Mouse (Mus musculus): Measurements from ENCODE around the gene Diablo. TPM values are rescaled to one million over a fixed set of nuclear protein-coding genes. Genes with fewer than 3 reads are reported as not detected.

Diablo gene
- 120 and 122 TPM in 2 replicates for polyA plus RNA-seq (2016; fragmentation: Nextera tagmentation; extraction: Ambion mirVana)

DNA sequence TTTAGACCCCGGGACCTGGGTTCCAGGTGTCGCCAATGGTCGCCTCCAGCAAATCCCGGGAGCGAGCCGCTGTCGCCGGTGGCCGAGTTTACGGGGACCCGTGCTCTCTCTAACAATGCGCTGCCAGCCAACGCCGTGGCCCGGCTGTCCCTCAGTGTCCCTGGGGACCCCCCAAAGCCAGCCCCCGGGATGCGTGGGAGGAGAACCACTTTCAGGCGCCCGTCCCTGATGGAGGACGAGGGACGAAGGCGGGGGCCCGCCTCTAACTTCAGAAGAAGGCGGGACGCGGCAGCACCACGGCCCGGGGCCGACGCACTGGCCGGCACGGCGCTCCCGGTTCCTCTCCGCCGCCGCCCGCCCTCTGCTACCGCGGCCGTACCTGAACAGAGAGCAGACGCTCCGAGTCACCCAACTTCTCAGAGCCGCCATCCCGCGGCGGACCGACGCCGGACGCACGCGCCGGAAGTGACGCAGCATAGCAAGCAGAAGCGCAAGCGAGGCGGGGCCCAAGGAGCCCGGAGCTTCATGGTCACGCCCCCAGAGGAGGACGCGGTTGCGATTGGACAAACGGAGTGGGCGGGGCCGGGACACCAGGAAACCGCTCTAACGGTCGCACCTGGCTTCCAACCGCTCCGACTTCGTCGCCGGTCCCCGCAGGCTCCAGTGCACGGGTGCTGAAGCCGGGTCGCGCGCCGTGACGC, at the start of gene Diablo:
Diablo (minus strand) TSS at position 485 of the 701 bp plus-strand sequence.
- Histone ChIP-seq H3K36me3 (peaks cover 14% of the 10 kb centered on the region), H3K4me1 (peaks cover 36% of the 10 kb centered on the region), H3K4me3 (peak within 1 kb of the TSS; percentile 98), H3K27ac (peak within 1 kb of the TSS; percentile 89), H3K27me3 (ENCODE audit: low read depth, poor library complexity, severe bottlenecking) (no peaks in the 10 kb centered on the region), H3K9me3 (replicated peaks) (no peaks in the 10 kb centered on the region)
- peak; percentile 99 for DNase-seq (ENCODE audit: low spot score)
- under 1% methylated on average over 82 of the region's 82 CpGs for WGBS

DNA sequence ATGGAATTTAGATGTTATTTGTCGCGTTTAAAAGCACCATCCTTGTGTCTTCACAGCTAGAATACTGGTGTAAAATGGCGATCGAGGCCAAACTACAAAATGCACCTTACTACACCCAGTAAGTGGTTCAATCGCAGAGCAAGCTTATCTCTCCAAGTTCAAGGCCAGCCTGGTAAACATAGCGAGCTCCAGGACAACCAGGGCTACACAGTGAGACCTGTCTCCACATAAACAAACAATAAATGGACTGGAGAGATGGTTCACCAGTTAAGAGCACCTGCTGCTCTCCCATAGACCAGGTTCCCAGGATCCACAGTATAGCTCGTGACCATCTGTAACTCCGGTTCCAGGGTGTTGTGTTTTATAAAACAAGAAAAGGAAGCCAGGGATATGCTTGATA, 49.4 kb upstream of the Diablo start:
- Histone ChIP-seq H3K36me3 (peaks cover 31% of the 10 kb centered on the region), H3K9me3 (replicated peaks) (no peaks in the 10 kb centered on the region), H3K27ac (peak overlapping the region; percentile 87; the same call in 1 of the 2 replicates), H3K27me3 (ENCODE audit: low read depth, poor library complexity, severe bottlenecking) (no peaks in the 10 kb centered on the region), H3K4me3 (peak overlapping the region; percentile 98), H3K4me1 (peaks cover 10% of the 10 kb centered on the region)
- 61% methylated on average over 8 of the region's 8 CpGs for WGBS
- DNase-seq (ENCODE audit: low spot score) = no peak

DNA sequence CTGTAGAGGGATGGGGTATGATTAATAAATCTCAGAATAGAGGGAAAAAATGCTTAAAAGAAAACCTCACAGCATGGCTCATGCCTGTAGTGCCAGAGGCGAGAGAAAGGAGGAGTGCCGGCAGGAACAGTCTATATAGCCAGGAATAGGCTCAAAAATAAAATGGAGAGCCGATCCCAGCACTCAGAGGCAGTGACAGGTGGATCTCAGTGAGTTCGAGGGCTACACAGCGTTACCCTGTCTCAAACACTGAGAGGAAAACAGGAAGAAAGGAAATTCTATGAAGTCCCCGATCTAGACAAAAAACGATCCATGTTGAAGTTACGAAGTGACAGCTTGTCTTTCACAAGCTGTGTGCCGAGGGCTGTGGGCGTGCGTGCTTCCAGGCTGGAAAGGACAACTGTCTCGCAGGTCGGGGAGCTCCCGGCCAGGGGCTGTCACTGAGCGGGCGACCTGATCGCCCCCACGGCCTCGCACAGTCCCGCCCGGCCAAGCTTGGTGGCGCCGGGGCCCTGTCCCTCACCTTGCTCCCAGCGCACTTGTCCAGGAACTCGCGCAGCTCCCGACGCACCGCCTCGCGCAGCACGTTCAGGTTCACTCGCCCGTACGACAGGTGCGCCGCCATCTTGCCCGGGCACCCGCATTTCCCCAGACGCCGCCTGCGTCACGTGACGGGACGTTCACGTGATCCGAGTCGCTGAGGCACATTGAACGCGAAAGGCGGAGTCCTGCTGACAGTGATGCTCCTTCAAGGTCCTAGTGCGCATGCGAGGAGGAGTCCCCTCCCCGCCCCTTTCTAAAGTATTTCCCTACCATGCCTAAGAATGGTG, 48.6 kb upstream of the Diablo start, which contains the start of gene Vps33a:
Vps33a (minus strand) TSS at position 682 of the 830 bp plus-strand sequence.
- Histone ChIP-seq H3K9me3 (replicated peaks) (no peaks in the 10 kb centered on the region), H3K4me1 (peaks cover 10% of the 10 kb centered on the region), H3K27me3 (ENCODE audit: low read depth, poor library complexity, severe bottlenecking) (no peaks in the 10 kb centered on the region), H3K36me3 (peaks cover 33% of the 10 kb centered on the region), H3K27ac (peak within 1 kb of the TSS; percentile 87), H3K4me3 (peak within 1 kb of the TSS; percentile 98)
- peak; percentile 100 for DNase-seq (ENCODE audit: low spot score)
- WGBS = under 1% methylated on average over 54 of the region's 54 CpGs

DNA sequence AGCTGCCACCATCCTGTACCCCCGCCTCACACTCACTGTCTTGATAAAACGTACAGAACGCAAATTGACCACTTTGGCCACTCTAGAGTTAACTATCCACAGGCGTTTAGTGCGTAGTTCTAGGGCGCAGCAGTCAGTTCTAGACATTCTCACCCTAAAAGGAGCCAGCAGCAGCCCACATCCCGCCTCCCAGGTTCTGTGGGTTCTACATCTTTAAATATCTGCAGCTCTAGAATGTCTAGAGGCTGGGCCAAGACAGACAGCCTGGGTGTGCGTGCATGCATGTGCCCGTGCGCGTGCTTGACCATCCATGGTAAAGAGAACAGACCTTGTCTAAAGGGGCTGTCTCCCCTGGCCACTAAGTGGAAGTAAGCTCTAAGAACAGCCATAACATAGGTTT, 37.2 kb upstream of the Diablo start:
- peaks cover 94% of the 10 kb centered on the region for H3K36me3 ChIP-seq
- 95% methylated on average over 11 of the region's 11 CpGs for WGBS

DNA sequence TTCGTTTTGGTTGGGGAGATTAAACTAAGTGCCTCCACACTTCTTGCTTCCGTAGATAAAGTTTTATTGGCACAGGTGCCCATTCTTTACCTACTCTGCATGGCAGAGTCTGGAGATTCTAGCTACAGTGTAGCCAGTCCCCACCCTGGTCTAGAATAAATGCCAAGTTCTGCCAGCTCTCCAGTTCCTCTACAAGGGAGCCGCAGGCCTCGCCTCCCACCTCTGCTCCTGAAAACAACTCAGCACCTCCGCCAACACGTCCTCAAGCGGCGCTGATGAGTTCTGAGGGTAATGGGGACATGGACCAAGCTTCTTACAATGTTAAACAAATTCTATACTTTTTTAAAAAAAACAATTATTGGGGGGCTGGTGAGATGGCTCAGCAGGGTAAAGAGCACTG, 35.6 kb upstream of the Diablo start:
- Histone ChIP-seq H3K4me3 (no peak overlapping the region), H3K36me3 (peaks cover 91% of the 10 kb centered on the region), H3K27me3 (ENCODE audit: low read depth, poor library complexity, severe bottlenecking) (no peaks in the 10 kb centered on the region), H3K9me3 (replicated peaks) (no peaks in the 10 kb centered on the region), H3K4me1 (no peaks in the 10 kb centered on the region), H3K27ac (no peak overlapping the region)
- WGBS = 92% methylated on average over 8 of the region's 8 CpGs
- DNase-seq (ENCODE audit: low spot score) = no peak

More for the DNA sequence above, 37.2 kb upstream of the Diablo start:
- Histone ChIP-seq H3K4me3 (no peak overlapping the region), H3K4me1 (no peaks in the 10 kb centered on the region), H3K27ac (no peak overlapping the region), H3K9me3 (replicated peaks) (no peaks in the 10 kb centered on the region), H3K27me3 (ENCODE audit: low read depth, poor library complexity, severe bottlenecking) (no peaks in the 10 kb centered on the region)
- no peak for DNase-seq (ENCODE audit: low spot score)

DNA sequence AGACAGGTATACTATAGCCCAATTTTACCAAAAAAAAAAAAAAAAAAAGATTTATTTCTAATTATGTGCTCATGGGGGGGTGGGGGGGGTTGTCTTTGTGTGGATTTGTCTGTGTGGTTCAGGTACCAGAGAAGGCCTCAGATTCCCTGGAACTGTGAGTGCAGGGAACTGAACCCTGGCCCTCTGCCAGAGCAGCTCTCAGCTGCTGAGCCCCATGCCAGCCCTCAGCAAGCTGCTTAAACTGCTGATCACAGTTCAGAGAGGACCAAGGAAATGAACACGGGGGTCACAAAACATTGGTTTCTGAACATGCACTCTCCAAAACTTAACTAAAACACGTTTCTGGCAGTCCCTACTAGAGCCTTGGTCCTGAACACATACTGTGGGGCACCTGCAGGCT, 32.5 kb upstream of the Diablo start:
- no peaks in the 10 kb centered on the region for H3K27me3 ChIP-seq (ENCODE audit: low read depth, poor library complexity, severe bottlenecking)
- no peaks in the 10 kb centered on the region for H3K9me3 ChIP-seq (replicated peaks)
- no peaks in the 10 kb centered on the region for H3K4me1 ChIP-seq
- no peak for DNase-seq (ENCODE audit: low spot score)
- H3K4me3 ChIP-seq = no peak overlapping the region
- H3K27ac ChIP-seq = no peak overlapping the region
- 82% methylated on average over 2 of the region's 2 CpGs for WGBS
- H3K36me3 ChIP-seq = peaks cover 64% of the 10 kb centered on the region

DNA sequence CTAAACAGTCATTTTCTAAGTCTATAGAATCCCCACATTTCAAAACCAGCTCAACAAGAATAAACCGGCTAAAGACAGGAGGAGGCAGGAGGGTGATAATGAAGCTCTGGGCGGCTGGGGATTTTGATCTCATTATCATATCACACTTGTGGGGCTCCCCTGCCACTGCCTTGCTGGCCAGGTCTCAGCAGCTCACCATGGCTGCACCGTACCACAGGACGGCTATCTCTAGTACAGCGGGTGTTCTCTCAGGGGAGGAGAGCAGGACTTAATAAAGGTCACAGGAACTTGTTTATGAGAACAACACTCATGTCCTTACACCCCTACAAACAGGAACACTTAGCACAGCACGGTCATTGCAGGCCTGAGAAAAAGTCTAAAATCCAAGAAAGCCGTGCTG, 31.7 kb upstream of the Diablo start:
- no peaks in the 10 kb centered on the region for H3K27me3 ChIP-seq (ENCODE audit: low read depth, poor library complexity, severe bottlenecking)
- 93% methylated on average over 7 of the region's 7 CpGs for WGBS
- no peak overlapping the region for H3K4me3 ChIP-seq
- no peaks in the 10 kb centered on the region for H3K9me3 ChIP-seq (replicated peaks)
- peaks cover 57% of the 10 kb centered on the region for H3K36me3 ChIP-seq
- no peaks in the 10 kb centered on the region for H3K4me1 ChIP-seq
- DNase-seq (ENCODE audit: low spot score) = no peak
- H3K27ac ChIP-seq = no peak overlapping the region

DNA sequence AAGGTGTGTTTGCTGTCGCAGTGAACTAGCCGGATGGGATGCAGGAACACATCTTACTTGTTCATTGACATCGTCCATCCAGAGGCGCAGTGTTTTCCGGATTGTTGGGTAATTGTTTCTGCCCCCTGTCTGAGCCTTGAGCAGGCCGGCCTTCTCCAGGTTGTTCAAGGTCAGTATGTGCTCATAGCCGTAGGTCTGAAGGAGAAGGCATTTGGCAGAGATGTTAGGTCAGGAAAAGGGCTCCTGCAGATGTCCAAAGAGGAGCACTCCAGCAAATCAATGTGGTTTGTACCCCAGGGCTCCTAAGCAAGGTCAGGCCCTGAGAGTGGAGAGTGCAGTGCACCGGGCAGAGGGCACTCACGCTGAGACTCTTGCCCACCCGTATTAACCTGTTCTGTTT, 9.8 kb upstream of the Diablo start:
- 95% methylated on average over 10 of the region's 10 CpGs for WGBS
- Histone ChIP-seq H3K9me3 (replicated peaks) (no peaks in the 10 kb centered on the region), H3K27me3 (ENCODE audit: low read depth, poor library complexity, severe bottlenecking) (no peaks in the 10 kb centered on the region), H3K4me3 (no peak overlapping the region), H3K27ac (no peak overlapping the region), H3K4me1 (no peaks in the 10 kb centered on the region), H3K36me3 (peaks cover 91% of the 10 kb centered on the region)
- DNase-seq (ENCODE audit: low spot score) = no peak

DNA sequence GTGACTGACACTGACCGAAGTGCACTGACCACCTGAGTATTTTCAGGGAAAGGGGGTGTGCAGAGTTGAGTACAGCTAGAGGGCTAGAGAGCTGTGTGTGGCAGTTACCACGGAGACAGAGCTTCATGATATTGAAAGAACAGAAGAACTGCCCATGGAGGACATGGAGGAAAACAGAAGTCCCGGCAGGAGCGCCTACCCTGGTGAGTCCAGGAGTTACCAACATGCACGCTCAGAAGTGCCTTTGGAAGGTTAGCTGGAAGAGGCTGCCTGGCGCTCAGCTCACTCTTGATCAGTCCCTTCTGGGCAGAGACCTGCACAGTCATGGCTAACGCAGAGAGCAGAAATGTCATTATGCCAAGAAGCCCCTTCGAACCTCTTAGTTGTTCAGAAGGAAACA, 6.1 kb upstream of the Diablo start:
- no peak for DNase-seq (ENCODE audit: low spot score)
- Histone ChIP-seq H3K36me3 (peaks cover 75% of the 10 kb centered on the region), H3K4me3 (no peak overlapping the region), H3K9me3 (replicated peaks) (no peaks in the 10 kb centered on the region), H3K27me3 (ENCODE audit: low read depth, poor library complexity, severe bottlenecking) (no peaks in the 10 kb centered on the region), H3K4me1 (no peaks in the 10 kb centered on the region), H3K27ac (no peak overlapping the region)
- 91% methylated on average over 8 of the region's 8 CpGs for WGBS

DNA sequence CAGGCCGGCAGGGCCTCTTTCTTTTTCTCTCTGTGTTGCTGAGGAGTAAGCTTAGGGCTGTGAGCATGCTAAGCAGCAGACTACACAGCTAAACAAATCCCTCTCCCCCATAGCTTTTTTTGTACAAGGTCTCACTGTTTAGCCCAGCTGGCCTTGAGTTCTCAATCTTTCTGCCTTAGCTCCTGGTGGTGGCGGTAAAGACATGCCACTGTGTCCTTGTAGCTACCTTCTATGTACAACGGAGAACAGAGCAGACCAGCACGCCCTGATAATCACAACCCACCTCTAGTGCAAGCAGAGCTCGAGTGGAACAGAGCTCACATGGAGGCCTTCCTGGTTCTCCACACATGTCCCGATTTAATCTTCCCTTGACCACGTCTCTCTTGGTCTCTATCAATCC, 4.7 kb upstream of the Diablo start:
- Histone ChIP-seq H3K27ac (no peak overlapping the region), H3K4me3 (no peak overlapping the region), H3K36me3 (peaks cover 61% of the 10 kb centered on the region), H3K9me3 (replicated peaks) (no peaks in the 10 kb centered on the region), H3K4me1 (peaks cover 8% of the 10 kb centered on the region), H3K27me3 (ENCODE audit: low read depth, poor library complexity, severe bottlenecking) (no peaks in the 10 kb centered on the region)
- no peak for DNase-seq (ENCODE audit: low spot score)
- 84% methylated on average over 7 of the region's 7 CpGs for WGBS

DNA sequence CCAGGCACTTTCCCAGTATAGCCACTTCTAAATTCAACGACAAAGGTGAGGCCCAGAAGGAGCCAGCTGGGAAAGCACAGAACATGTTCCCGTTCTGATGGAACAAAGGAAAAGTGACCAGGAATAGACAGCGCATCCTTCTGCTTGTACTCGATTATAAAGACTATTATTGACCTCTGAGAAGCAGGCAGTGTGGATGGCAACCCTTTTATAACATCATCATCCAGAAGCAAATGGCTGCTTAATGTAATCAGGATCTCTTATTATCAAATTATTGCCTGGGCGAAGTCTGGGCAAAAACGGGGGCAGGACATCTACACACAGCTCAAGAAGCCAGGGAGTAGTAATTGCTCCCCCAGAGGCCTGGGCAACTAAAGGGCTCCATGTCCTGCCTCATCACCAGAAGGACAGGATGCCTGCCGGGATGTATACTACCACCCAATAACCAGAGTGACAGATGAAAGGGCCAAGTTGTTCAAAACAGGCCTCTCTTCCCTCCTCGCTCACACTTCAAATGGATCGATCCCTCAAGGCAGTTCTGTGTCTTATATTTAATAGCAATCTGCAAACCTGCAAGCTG, 2.0 kb upstream of the Diablo start:
- Histone ChIP-seq H3K9me3 (replicated peaks) (no peaks in the 10 kb centered on the region), H3K27ac (no peak overlapping the region), H3K27me3 (ENCODE audit: low read depth, poor library complexity, severe bottlenecking) (no peaks in the 10 kb centered on the region), H3K4me1 (peaks cover 34% of the 10 kb centered on the region), H3K4me3 (no peak overlapping the region), H3K36me3 (peaks cover 35% of the 10 kb centered on the region)
- DNase-seq (ENCODE audit: low spot score) = no peak
- 94% methylated on average over 9 of the region's 9 CpGs for WGBS

DNA sequence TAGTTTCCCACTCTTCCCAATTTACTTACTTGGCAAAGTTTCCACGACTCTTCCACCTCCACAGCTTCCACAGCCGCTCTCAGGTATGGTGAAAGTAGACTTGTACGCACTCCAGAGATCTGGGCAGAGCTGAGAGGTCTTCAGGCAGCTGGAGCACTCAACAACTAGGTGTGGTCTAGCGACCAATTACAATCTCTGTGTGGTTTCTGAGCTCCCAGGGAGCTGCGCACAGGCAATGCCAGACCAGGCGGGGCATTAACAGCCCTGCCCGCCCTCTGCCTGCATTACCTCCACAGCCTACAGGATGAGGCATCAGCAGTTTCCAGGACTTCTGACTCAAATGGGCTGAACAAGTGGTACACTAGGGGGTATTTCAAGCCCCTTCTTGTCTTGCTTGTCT, 1.3 kb upstream of the Diablo start, which contains the start of gene Gm49027:
Gm49027 (minus strand) TSS at position 208 of the 400 bp plus-strand sequence.
- Histone ChIP-seq H3K27ac (0 out of 2 replicates have a peak within 1 kb of the TSS, but pooled peaks have one; percentile 89), H3K4me1 (peaks cover 36% of the 10 kb centered on the region), H3K9me3 (replicated peaks) (no peaks in the 10 kb centered on the region), H3K4me3 (peak within 1 kb of the TSS; percentile 98), H3K36me3 (peaks cover 27% of the 10 kb centered on the region), H3K27me3 (ENCODE audit: low read depth, poor library complexity, severe bottlenecking) (no peaks in the 10 kb centered on the region)
- DNase-seq (ENCODE audit: low spot score) = no peak
- WGBS = 87% methylated on average over 7 of the region's 7 CpGs

DNA sequence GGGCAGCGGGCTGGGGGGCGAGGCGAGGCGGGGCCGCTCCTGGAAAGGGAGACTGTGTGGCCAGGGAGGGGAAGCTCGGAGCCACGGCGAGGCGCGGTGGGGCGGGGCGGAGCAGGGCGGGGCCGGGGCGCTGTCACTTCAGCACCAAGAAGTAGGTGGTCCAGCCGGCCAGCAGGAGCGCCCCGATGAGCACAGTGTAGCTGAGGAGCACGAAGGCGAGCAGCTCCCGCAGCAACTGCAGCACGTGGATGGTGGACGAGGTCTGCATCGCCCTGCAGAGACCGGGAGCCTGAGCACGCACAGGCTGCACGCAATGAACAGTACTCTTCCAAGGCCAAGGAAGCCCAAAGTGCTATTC, 396 bp upstream of the Diablo start:
- DNase-seq (ENCODE audit: low spot score) = peak; percentile 96
- WGBS = 2% methylated on average over 27 of the region's 27 CpGs
- Histone ChIP-seq H3K27me3 (ENCODE audit: low read depth, poor library complexity, severe bottlenecking) (no peaks in the 10 kb centered on the region), H3K9me3 (replicated peaks) (no peaks in the 10 kb centered on the region), H3K36me3 (peaks cover 18% of the 10 kb centered on the region), H3K4me3 (peak overlapping the region; percentile 98), H3K27ac (0 out of 2 replicates have a peak overlapping the region, but pooled peaks have one; percentile 89), H3K4me1 (peaks cover 36% of the 10 kb centered on the region)
